Mouse (Mus musculus): ENCODE results near the gene Dcaf12. TPM values are rescaled to one million over a fixed set of nuclear protein-coding genes. Genes with fewer than 3 reads are reported as not detected.
A peak's percentile ranks its signal among the peaks of the same experiment; 100 is the strongest.

Dcaf12 gene
- polyA plus RNA-seq, 1 experiment: 28.7 TPM

GRCm38 (mm10) chr4:41315173-41315572 is 484 bp upstream of the Dcaf12 start:
- peak; percentile 16 for DNase-seq (ENCODE audit: low read depth, low spot score)
- WGBS: 22% methylated on average over 8 of the region's 8 CpGs

GRCm38 (mm10) chr4:41313722-41314121 is 967 bp downstream of the Dcaf12 start:
- DNase-seq (ENCODE audit: low read depth, low spot score): no peak
- WGBS: 10% methylated on average over 14 of the region's 14 CpGs

GRCm38 (mm10) chr4:41310567-41311563 is 3.8 kb downstream of the Dcaf12 start:
- WGBS: 81% methylated on average over 9 of the region's 9 CpGs

GRCm38 (mm10) chr4:41307406-41307805 is 7.3 kb downstream of the Dcaf12 start:
- WGBS: 80% methylated on average over 6 of the region's 6 CpGs
- no peak for DNase-seq (ENCODE audit: low read depth, low spot score)

More at GRCm38 (mm10) chr4:41310567-41311563, 3.8 kb downstream of the Dcaf12 start:
- DNase-seq (ENCODE audit: low read depth, low spot score): no peak

- 40% methylated on average over 3 of the region's 3 CpGs for WGBS
- DNase-seq (ENCODE audit: low read depth, low spot score): no peak
Measured at GRCm38 (mm10) chr4:41304302-41304701, 10.4 kb downstream of the Dcaf12 start.

GRCm38 (mm10) chr4:41303671-41304070 is 11.0 kb downstream of the Dcaf12 start:
- 85% methylated on average over 7 of the region's 7 CpGs for WGBS
- no peak for DNase-seq (ENCODE audit: low read depth, low spot score)

- WGBS: 91% methylated on average over 5 of the region's 5 CpGs
- DNase-seq (ENCODE audit: low read depth, low spot score): no peak
Measured at GRCm38 (mm10) chr4:41298976-41299375, 15.7 kb downstream of the Dcaf12 start.

- 95% methylated on average over 7 of the region's 7 CpGs for WGBS
- DNase-seq (ENCODE audit: low read depth, low spot score): no peak
Measured at GRCm38 (mm10) chr4:41295960-41296359, 18.7 kb downstream of the Dcaf12 start.

GRCm38 (mm10) chr4:41295507-41295906 is 19.2 kb downstream of the Dcaf12 start:
- 86% methylated on average over 11 of the region's 11 CpGs for WGBS
- DNase-seq (ENCODE audit: low read depth, low spot score): no peak

GRCm38 (mm10) chr4:41293907-41294306 is 20.8 kb downstream of the Dcaf12 start:
- 53% methylated on average over 4 of the region's 4 CpGs for WGBS
- no peak for DNase-seq (ENCODE audit: low read depth, low spot score)

GRCm38 (mm10) chr4:41289802-41290201 is 24.9 kb downstream of the Dcaf12 start:
- WGBS: 66% methylated on average over 7 of the region's 7 CpGs
- DNase-seq (ENCODE audit: low read depth, low spot score): no peak

- DNase-seq (ENCODE audit: low read depth, low spot score): no peak
- 9% methylated on average over 3 of the region's 3 CpGs for WGBS
Measured at GRCm38 (mm10) chr4:41286420-41286819, 28.3 kb downstream of the Dcaf12 start.

- DNase-seq (ENCODE audit: low read depth, low spot score): no peak
- WGBS: 57% methylated on average over 2 of the region's 2 CpGs
Measured at GRCm38 (mm10) chr4:41284087-41284486, 30.6 kb downstream of the Dcaf12 start.

GRCm38 (mm10) chr4:41275927-41276326 is 38.8 kb downstream of the Dcaf12 start:
- no peak for DNase-seq (ENCODE audit: low read depth, low spot score)
- 68% methylated on average over 5 of the region's 5 CpGs for WGBS

- under 1% methylated on average over 60 of the region's 60 CpGs for WGBS
- DNase-seq (ENCODE audit: low read depth, low spot score): peak; percentile 97
Measured at GRCm38 (mm10) chr4:41274980-41275850, 39.5 kb downstream of the Dcaf12 start, which contains the start of gene Ubap2. Gene Ubap2, minus strand, starts transcription at chr4:41275144.

GRCm38 (mm10) chr4:41274377-41274979 is 40.2 kb downstream of the Dcaf12 start:
- WGBS: 1% methylated on average over 18 of the region's 18 CpGs
- DNase-seq (ENCODE audit: low read depth, low spot score): no peak

- no peak for DNase-seq (ENCODE audit: low read depth, low spot score)
Measured at GRCm38 (mm10) chr4:41268133-41268532, 46.6 kb downstream of the Dcaf12 start.

GRCm38 (mm10) chr4:41266350-41266749 is 48.3 kb downstream of the Dcaf12 start:
- 40% methylated on average over 4 of the region's 4 CpGs for WGBS
- no peak for DNase-seq (ENCODE audit: low read depth, low spot score)

GRCm38 (mm10) chr4:41260691-41261090 is 54.0 kb downstream of the Dcaf12 start:
- DNase-seq (ENCODE audit: low read depth, low spot score): no peak

- WGBS: 82% methylated on average over 4 of the region's 4 CpGs
- DNase-seq (ENCODE audit: low read depth, low spot score): no peak
Measured at GRCm38 (mm10) chr4:41259019-41259418, 55.7 kb downstream of the Dcaf12 start.

Measured in large intestine, adult 2 months (tissue).